Mouse (Mus musculus): ENCODE data around the gene Phf21a. TPM values are rescaled to one million over a fixed set of nuclear protein-coding genes. Genes with fewer than 3 reads are reported as not detected.

The Phf21a gene
- polyA plus RNA-seq, 1 experiment from 2014 or later = 36.7 TPM

- no peak overlapping the region for H3K27ac ChIP-seq (replicated peaks)
- no peaks in the 10 kb centered on the region for H3K9me3 ChIP-seq (replicated peaks)
- H3K4me1 ChIP-seq = no peaks in the 10 kb centered on the region
- no peak for DNase-seq (ENCODE audit: low spot score)
- H3K36me3 ChIP-seq = peaks cover 93% of the 10 kb centered on the region
- 86% methylated on average over 2 of the region's 2 CpGs for WGBS
- H3K27me3 ChIP-seq (ENCODE audit: low read depth, poor library complexity, severe bottlenecking) = no peaks in the 10 kb centered on the region
- H3K4me3 ChIP-seq = no peak overlapping the region
These were observed 238.5 kb downstream of the Phf21a start for GRCm38 (mm10) chr2:92331410-92331809.

GRCm38 (mm10) chr2:92331871-92332270 is 239.0 kb downstream of the Phf21a start:
- Histone ChIP-seq H3K36me3 (peaks cover 93% of the 10 kb centered on the region), H3K27me3 (ENCODE audit: low read depth, poor library complexity, severe bottlenecking) (no peaks in the 10 kb centered on the region), H3K9me3 (replicated peaks) (no peaks in the 10 kb centered on the region), H3K27ac (replicated peaks) (no peak overlapping the region), H3K4me1 (no peaks in the 10 kb centered on the region), H3K4me3 (no peak overlapping the region)
- WGBS = 94% methylated on average over 2 of the region's 2 CpGs
- no peak for DNase-seq (ENCODE audit: low spot score)

GRCm38 (mm10) chr2:92342418-92342817 is 249.5 kb downstream of the Phf21a start:
- no peak for DNase-seq (ENCODE audit: low spot score)
- Histone ChIP-seq H3K9me3 (replicated peaks) (no peaks in the 10 kb centered on the region), H3K4me3 (no peak overlapping the region), H3K27ac (replicated peaks) (no peak overlapping the region), H3K4me1 (no peaks in the 10 kb centered on the region), H3K36me3 (peaks cover 85% of the 10 kb centered on the region), H3K27me3 (ENCODE audit: low read depth, poor library complexity, severe bottlenecking) (no peaks in the 10 kb centered on the region)

- Histone ChIP-seq H3K4me1 (peaks cover 4% of the 10 kb centered on the region; the same call in 1 of the 2 replicates), H3K27me3 (ENCODE audit: low read depth, poor library complexity, severe bottlenecking) (no peaks in the 10 kb centered on the region), H3K36me3 (peaks cover 84% of the 10 kb centered on the region), H3K4me3 (no peak overlapping the region), H3K27ac (replicated peaks) (no peak overlapping the region), H3K9me3 (replicated peaks) (no peaks in the 10 kb centered on the region)
- 96% methylated on average over 2 of the region's 2 CpGs for WGBS
- DNase-seq (ENCODE audit: low spot score) = no peak
These were observed 254.3 kb downstream of the Phf21a start for GRCm38 (mm10) chr2:92347191-92347590.

- H3K4me3 ChIP-seq = no peak overlapping the region
- no peaks in the 10 kb centered on the region for H3K9me3 ChIP-seq (replicated peaks)
- H3K36me3 ChIP-seq = peaks cover 87% of the 10 kb centered on the region
- peaks cover 18% of the 10 kb centered on the region for H3K4me1 ChIP-seq
- 77% methylated on average over 6 of the region's 6 CpGs for WGBS
- no peak for DNase-seq (ENCODE audit: low spot score)
- no peak overlapping the region for H3K27ac ChIP-seq (replicated peaks)
- no peaks in the 10 kb centered on the region for H3K27me3 ChIP-seq (ENCODE audit: low read depth, poor library complexity, severe bottlenecking)
These were observed 256.9 kb downstream of the Phf21a start for GRCm38 (mm10) chr2:92349589-92350425.

GRCm38 (mm10) chr2:92350686-92351085 is 257.8 kb downstream of the Phf21a start:
- H3K9me3 ChIP-seq (replicated peaks) = no peaks in the 10 kb centered on the region
- H3K27me3 ChIP-seq (ENCODE audit: low read depth, poor library complexity, severe bottlenecking) = no peaks in the 10 kb centered on the region
- 87% methylated on average over 5 of the region's 5 CpGs for WGBS
- H3K36me3 ChIP-seq = peaks cover 84% of the 10 kb centered on the region
- H3K4me1 ChIP-seq = peaks cover 18% of the 10 kb centered on the region
- no peak overlapping the region for H3K4me3 ChIP-seq
- DNase-seq (ENCODE audit: low spot score) = no peak
- H3K27ac ChIP-seq (replicated peaks) = no peak overlapping the region

- Histone ChIP-seq H3K9me3 (replicated peaks) (no peaks in the 10 kb centered on the region), H3K27me3 (ENCODE audit: low read depth, poor library complexity, severe bottlenecking) (no peaks in the 10 kb centered on the region), H3K27ac (replicated peaks) (0 out of 2 replicates have a peak overlapping the region, but pooled peaks have one; percentile 5), H3K4me1 (peaks cover 18% of the 10 kb centered on the region), H3K36me3 (peaks cover 85% of the 10 kb centered on the region), H3K4me3 (no peak overlapping the region)
- peak; percentile 33 for DNase-seq (ENCODE audit: low spot score)
- WGBS = 39% methylated on average over 5 of the region's 5 CpGs
These were observed 260.5 kb downstream of the Phf21a start for GRCm38 (mm10) chr2:92353402-92353801.

- no peak for DNase-seq (ENCODE audit: low spot score)
- Histone ChIP-seq H3K4me1 (peaks cover 18% of the 10 kb centered on the region), H3K27me3 (ENCODE audit: low read depth, poor library complexity, severe bottlenecking) (no peaks in the 10 kb centered on the region), H3K9me3 (replicated peaks) (no peaks in the 10 kb centered on the region), H3K4me3 (no peak overlapping the region), H3K27ac (replicated peaks) (0 out of 2 replicates have a peak overlapping the region, but pooled peaks have one; percentile 19), H3K36me3 (peaks cover 85% of the 10 kb centered on the region)
- WGBS = 70% methylated on average over 6 of the region's 6 CpGs
These were observed 261.3 kb downstream of the Phf21a start for GRCm38 (mm10) chr2:92354224-92354623.

- Histone ChIP-seq H3K9me3 (replicated peaks) (no peaks in the 10 kb centered on the region), H3K27me3 (ENCODE audit: low read depth, poor library complexity, severe bottlenecking) (no peaks in the 10 kb centered on the region), H3K4me3 (no peak overlapping the region), H3K4me1 (peaks cover 18% of the 10 kb centered on the region), H3K27ac (replicated peaks) (no peak overlapping the region), H3K36me3 (peaks cover 83% of the 10 kb centered on the region)
- WGBS = 89% methylated on average over 2 of the region's 2 CpGs
- no peak for DNase-seq (ENCODE audit: low spot score)
These were observed 266.4 kb downstream of the Phf21a start for GRCm38 (mm10) chr2:92359301-92359700.

GRCm38 (mm10) chr2:92360186-92360823 is 267.4 kb downstream of the Phf21a start:
- H3K36me3 ChIP-seq = peaks cover 90% of the 10 kb centered on the region
- H3K9me3 ChIP-seq (replicated peaks) = no peaks in the 10 kb centered on the region
- no peaks in the 10 kb centered on the region for H3K27me3 ChIP-seq (ENCODE audit: low read depth, poor library complexity, severe bottlenecking)
- WGBS = 69% methylated on average over 25 of the region's 25 CpGs
- DNase-seq (ENCODE audit: low spot score) = no peak
- 0 out of 2 replicates have a peak overlapping the region, but pooled peaks have one; percentile 23 for H3K27ac ChIP-seq (replicated peaks)
- peaks cover 16% of the 10 kb centered on the region for H3K4me1 ChIP-seq
- H3K4me3 ChIP-seq = no peak overlapping the region

- no peak overlapping the region for H3K27ac ChIP-seq (replicated peaks)
- no peak overlapping the region for H3K4me3 ChIP-seq
- H3K27me3 ChIP-seq (ENCODE audit: low read depth, poor library complexity, severe bottlenecking) = no peaks in the 10 kb centered on the region
- H3K4me1 ChIP-seq = peaks cover 16% of the 10 kb centered on the region
- H3K36me3 ChIP-seq = peaks cover 90% of the 10 kb centered on the region
- no peak for DNase-seq (ENCODE audit: low spot score)
- H3K9me3 ChIP-seq (replicated peaks) = no peaks in the 10 kb centered on the region
- 27% methylated on average over 12 of the region's 12 CpGs for WGBS
These were observed 268.0 kb downstream of the Phf21a start for GRCm38 (mm10) chr2:92360893-92361292.

GRCm38 (mm10) chr2:92361795-92362194 is 268.9 kb downstream of the Phf21a start:
- Histone ChIP-seq H3K4me3 (no peak overlapping the region), H3K36me3 (peaks cover 90% of the 10 kb centered on the region), H3K27ac (replicated peaks) (0 out of 2 replicates have a peak overlapping the region, but pooled peaks have one; percentile 42), H3K27me3 (ENCODE audit: low read depth, poor library complexity, severe bottlenecking) (no peaks in the 10 kb centered on the region), H3K9me3 (replicated peaks) (no peaks in the 10 kb centered on the region), H3K4me1 (peaks cover 16% of the 10 kb centered on the region)
- DNase-seq (ENCODE audit: low spot score) = no peak
- 84% methylated on average over 8 of the region's 8 CpGs for WGBS

Measured in midbrain, embryonic 10.5 days (tissue).